Mouse (Mus musculus): ENCODE measurements around the gene Arvcf. TPM values are rescaled to one million over a fixed set of nuclear protein-coding genes. Genes with fewer than 3 reads are reported as not detected.
A peak's percentile ranks its signal among the peaks of the same experiment; 100 is the strongest.

Arvcf gene
- polyA plus RNA-seq, 1 experiment from 2014 or later = 116 TPM

DNA sequence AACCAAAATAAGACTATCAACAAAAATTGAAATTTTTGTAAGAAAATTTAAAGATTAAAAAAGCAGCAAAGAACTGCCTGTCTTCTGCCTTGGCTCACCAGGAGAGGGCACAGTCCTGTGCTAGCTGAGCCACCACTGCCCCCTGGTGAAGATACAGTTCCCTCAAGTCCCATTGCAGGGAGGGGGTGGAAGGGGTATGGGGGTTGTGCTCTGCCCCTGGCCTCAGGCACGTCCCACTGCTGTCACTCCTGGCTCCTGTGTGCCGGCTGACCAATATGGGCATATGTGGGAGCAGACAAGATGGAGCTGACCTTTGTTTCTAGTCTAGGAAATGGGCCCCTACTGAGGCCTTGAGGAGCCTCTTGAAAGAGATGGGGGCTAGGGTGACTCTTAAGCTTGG, 58.3 kb downstream of the Arvcf start:
- Histone ChIP-seq H3K4me3 (no peak overlapping the region), H3K4me1 (peaks cover 59% of the 10 kb centered on the region), H3K36me3 (replicated peaks) (peaks cover 97% of the 10 kb centered on the region), H3K27me3 (ENCODE audit: poor library complexity, severe bottlenecking) (no peaks in the 10 kb centered on the region), H3K27ac (no peak overlapping the region), H3K9me3 (no peaks in the 10 kb centered on the region)
- 29% methylated on average over 2 of the region's 2 CpGs for WGBS
- DNase-seq (ENCODE audit: extremely low spot score, low spot score) = no peak

DNA sequence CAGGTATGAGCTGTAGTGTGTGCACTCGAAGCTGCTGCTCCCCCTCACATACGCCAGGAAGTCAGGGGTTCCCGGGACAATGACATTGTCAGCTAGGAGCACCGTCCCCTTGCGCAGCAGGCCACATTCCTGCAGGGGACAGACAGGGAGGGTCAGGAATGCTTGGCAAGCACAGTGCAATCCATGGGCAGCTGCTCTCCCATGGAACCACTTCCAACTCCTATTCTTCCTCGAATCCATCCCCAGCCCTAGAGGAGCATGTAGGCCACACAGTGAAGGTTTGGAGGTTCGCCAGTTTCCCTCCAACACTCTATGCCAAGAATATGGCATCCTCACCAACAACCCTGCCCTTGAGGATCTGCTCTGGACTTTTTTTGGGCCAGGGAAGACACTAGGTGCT, 59.9 kb downstream of the Arvcf start:
- Histone ChIP-seq H3K4me1 (peaks cover 51% of the 10 kb centered on the region), H3K9me3 (no peaks in the 10 kb centered on the region), H3K4me3 (no peak overlapping the region), H3K27ac (peak overlapping the region; percentile 44; the same call in 1 of the 2 replicates), H3K27me3 (ENCODE audit: poor library complexity, severe bottlenecking) (no peaks in the 10 kb centered on the region), H3K36me3 (replicated peaks) (peaks cover 91% of the 10 kb centered on the region)
- DNase-seq (ENCODE audit: extremely low spot score, low spot score) = no peak
- 85% methylated on average over 7 of the region's 7 CpGs for WGBS

DNA sequence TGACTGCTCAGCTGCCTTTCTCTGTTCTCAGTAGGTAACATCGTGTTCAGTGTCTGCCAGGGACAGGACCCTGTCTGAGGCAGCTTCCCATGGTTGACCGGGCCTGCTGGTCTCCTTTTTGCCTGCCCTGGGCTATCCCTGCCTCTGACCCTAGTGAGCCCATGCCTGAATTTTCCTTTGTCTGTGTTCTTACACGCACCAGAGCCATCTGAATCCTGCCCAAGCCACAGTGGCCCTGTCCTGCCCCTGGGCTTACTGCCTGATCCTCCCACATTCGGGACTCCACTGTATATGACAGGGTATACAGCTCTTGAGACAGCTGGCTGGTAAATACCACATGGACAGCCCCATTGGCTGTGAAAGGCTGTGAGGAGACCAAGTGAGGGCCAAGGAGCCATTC, 61.8 kb downstream of the Arvcf start:
- Histone ChIP-seq H3K27ac (peak overlapping the region; percentile 37), H3K27me3 (ENCODE audit: poor library complexity, severe bottlenecking) (no peaks in the 10 kb centered on the region), H3K4me1 (peaks cover 51% of the 10 kb centered on the region), H3K4me3 (no peak overlapping the region), H3K9me3 (no peaks in the 10 kb centered on the region), H3K36me3 (replicated peaks) (peaks cover 83% of the 10 kb centered on the region)
- WGBS = 76% methylated on average over 4 of the region's 4 CpGs
- DNase-seq (ENCODE audit: extremely low spot score, low spot score) = no peak

DNA sequence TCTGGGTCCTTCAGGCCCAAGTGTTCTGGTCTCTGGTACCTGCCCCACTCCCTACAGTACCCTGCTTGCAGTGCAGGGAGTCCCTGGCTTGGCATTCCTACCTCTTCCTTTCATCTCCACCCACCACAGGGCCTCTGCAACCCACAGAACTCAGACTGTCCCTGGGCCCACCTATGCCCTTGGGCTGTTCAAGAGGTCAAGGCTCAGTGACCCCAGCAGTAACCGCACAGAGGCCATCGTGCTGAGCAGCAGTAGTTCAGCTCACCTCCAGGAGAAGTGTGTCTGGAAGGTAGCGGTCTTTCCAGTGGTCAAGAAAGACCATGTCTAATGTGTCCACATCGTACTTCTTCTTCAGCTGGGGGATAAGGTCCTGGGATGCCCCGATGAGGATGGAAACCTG, 62.4 kb downstream of the Arvcf start:
- Histone ChIP-seq H3K4me3 (no peak overlapping the region), H3K9me3 (no peaks in the 10 kb centered on the region), H3K27me3 (ENCODE audit: poor library complexity, severe bottlenecking) (no peaks in the 10 kb centered on the region), H3K4me1 (peaks cover 49% of the 10 kb centered on the region), H3K36me3 (replicated peaks) (peaks cover 83% of the 10 kb centered on the region), H3K27ac (peak overlapping the region; percentile 37; the same call in 1 of the 2 replicates)
- DNase-seq (ENCODE audit: extremely low spot score, low spot score) = no peak
- WGBS = 75% methylated on average over 5 of the region's 5 CpGs

DNA sequence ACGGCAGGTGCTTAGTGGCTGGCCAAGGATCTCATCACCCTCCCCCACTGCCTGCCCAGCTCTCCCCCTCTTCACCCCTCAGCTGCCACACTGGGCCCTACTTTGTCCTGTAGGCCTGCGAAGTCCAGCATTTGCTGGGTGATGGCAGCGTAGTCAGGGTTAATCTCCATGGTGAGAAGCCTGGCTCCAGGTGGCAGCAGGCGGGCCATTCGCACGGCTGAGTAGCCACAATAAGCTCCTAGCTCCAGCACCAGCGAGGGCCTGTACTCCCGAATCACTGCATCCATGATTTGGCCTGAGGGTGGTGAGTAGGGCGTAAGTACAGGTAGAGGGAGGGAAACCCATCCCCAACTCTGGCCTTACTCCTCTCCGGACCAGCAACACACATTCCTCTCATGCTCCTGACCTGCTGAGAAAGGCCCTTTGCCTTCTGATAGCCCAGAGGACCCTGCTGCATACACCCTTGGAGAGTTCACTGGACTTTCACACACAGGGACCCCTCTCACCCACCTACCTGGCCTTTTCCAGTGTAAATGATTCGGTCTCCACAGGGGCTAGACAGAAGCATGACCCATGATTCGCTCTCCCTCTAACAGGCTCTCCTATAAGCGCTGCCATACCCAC, 63.2 kb downstream of the Arvcf start:
- H3K36me3 ChIP-seq (replicated peaks) = peaks cover 82% of the 10 kb centered on the region

DNA sequence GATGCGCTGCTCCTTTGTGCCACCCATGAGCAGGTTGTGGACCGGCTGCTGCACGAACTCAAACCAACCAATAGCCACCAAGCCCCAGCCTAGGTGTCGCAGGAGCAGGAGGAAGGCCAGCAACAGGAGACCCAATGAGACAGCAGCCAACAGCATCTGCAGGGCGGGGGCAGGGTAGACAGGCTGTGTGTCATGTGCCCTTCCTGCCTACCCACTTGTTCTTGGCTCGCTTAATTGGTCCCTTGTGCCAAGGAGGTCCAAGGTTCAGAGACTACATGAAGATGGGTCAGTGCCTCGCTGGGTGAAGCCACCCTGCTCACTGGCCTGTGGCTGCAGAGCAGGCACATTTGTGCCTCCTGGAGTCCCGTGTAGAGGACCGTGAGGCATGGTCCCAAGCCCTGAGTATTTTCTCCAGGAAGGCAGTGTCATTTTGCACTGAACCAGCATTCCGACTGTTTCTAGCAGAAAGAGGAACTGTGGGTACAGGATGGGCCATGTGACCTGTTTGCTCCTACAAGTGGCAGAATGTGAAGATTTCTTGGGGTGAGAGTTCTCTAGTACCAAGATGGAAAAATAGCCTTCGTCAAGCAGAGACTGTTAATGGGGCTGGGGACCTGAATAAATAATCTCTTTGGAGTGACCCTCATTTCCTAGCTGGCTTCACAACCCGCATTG, 64.0 kb downstream of the Arvcf start:
- peak overlapping the region; percentile 37 for H3K27ac ChIP-seq
- peaks cover 40% of the 10 kb centered on the region for H3K4me1 ChIP-seq
- no peak overlapping the region for H3K4me3 ChIP-seq
- peaks cover 82% of the 10 kb centered on the region for H3K36me3 ChIP-seq (replicated peaks)
- 87% methylated on average over 12 of the region's 12 CpGs for WGBS
- no peaks in the 10 kb centered on the region for H3K9me3 ChIP-seq
- no peak for DNase-seq (ENCODE audit: extremely low spot score, low spot score)
- H3K27me3 ChIP-seq (ENCODE audit: poor library complexity, severe bottlenecking) = no peaks in the 10 kb centered on the region

More for the DNA sequence above, 63.2 kb downstream of the Arvcf start:
- H3K27ac ChIP-seq = peak overlapping the region; percentile 37
- H3K4me3 ChIP-seq = no peak overlapping the region
- DNase-seq (ENCODE audit: extremely low spot score, low spot score) = no peak
- H3K9me3 ChIP-seq = no peaks in the 10 kb centered on the region
- H3K4me1 ChIP-seq = peaks cover 42% of the 10 kb centered on the region
- WGBS = 66% methylated on average over 13 of the region's 13 CpGs
- H3K27me3 ChIP-seq (ENCODE audit: poor library complexity, severe bottlenecking) = no peaks in the 10 kb centered on the region

DNA sequence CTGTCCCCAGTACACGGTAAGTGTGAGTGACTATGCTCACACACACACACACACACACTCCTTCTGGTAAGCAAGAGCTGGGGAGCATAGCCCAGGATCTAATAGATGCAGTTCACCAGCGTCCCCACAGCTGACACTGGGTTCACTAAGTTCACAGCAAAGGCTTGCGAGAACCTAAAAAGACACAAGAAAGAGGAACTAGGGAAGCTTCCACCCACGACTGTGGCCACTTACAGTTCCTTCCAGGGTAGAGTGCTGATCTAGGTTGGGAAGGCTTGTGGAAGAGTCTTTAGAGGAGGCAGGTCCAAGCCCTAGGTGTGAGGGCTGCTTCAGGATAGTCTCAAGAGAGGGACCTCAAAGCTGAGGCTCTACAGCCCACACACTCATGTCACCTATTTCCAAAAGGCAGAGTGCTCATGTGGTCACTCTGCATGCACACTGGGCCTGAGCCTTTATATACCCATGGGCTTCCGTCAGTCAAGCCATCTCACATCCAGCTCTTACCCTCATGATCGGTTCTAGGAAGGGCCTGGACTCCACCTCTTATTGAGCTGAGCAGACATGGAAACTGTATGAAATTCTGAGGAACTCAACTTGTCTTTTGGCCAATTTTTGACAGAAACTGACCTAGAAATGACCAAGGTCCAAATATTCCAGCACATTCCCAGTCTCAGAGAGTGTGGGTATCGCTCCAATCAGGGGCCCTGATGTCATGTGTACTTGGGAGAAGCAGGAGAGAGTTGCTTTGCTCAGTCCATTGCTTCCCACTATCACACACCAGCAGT, 65.2 kb downstream of the Arvcf start:
- no peak overlapping the region for H3K27ac ChIP-seq
- no peak for DNase-seq (ENCODE audit: extremely low spot score, low spot score)
- no peaks in the 10 kb centered on the region for H3K9me3 ChIP-seq
- H3K4me1 ChIP-seq = peaks cover 33% of the 10 kb centered on the region
- WGBS = 89% methylated on average over 7 of the region's 7 CpGs
- peaks cover 77% of the 10 kb centered on the region for H3K36me3 ChIP-seq (replicated peaks)
- H3K4me3 ChIP-seq = no peak overlapping the region
- no peaks in the 10 kb centered on the region for H3K27me3 ChIP-seq (ENCODE audit: poor library complexity, severe bottlenecking)

DNA sequence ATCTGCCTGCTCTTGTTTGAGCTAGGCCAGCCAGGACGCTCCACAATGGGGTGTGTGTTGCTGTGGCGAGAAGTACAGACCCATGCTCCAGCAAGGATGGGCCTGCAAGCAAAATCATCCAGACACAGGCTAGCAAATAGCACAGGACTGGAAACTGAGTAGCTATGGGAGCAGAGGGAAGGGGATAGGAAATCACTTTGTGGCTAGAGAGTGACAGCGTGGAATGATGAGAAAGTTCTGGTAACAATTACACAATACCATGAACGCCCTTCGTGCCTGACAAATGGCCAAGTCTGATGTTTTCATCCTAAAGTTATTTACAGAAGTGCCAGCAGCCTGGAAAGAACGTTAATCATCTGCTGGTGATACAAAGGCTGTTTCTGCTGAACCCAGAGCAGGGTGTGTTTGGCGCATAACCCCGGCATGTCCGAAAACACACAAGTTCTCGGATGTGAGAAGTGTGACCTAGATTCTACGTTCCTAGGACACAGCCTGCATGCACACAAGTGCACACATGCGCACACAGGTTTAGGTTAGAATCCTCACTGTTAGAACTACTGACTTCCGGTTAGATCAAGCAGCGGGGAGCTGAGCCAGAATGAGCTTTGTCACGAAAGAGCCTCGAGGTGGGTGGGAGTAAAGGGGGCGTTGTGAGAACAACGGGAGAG, 68.2 kb downstream of the Arvcf start:
- H3K4me3 ChIP-seq = no peak overlapping the region
- peaks cover 14% of the 10 kb centered on the region for H3K4me1 ChIP-seq
- no peaks in the 10 kb centered on the region for H3K27me3 ChIP-seq (ENCODE audit: poor library complexity, severe bottlenecking)
- H3K27ac ChIP-seq = no peak overlapping the region
- H3K36me3 ChIP-seq (replicated peaks) = peaks cover 68% of the 10 kb centered on the region
- WGBS = 89% methylated on average over 18 of the region's 18 CpGs
- no peak for DNase-seq (ENCODE audit: extremely low spot score, low spot score)
- no peaks in the 10 kb centered on the region for H3K9me3 ChIP-seq

DNA sequence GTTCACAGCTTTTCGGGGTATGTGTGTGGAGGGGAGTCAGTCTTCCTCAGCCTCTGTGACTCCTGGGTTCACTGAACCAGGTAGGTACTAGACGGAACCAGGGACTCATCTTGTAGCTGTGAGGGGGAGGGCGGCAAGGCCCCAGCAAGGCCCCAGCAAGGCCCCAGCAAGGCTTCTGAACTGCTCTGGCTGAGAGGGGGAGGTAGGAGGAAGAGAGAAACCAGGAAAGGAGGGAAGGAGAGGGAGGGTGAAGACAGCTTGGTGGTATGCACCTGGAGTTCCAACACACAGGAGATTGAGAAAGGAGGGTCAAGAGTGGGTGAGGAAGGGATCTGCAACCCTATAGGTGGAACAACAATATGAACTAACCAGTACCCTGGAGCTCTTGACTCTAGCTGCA, 68.9 kb downstream of the Arvcf start:
- Histone ChIP-seq H3K4me1 (peaks cover 8% of the 10 kb centered on the region), H3K27me3 (ENCODE audit: poor library complexity, severe bottlenecking) (no peaks in the 10 kb centered on the region), H3K9me3 (no peaks in the 10 kb centered on the region), H3K27ac (no peak overlapping the region), H3K4me3 (no peak overlapping the region), H3K36me3 (replicated peaks) (peaks cover 67% of the 10 kb centered on the region)
- DNase-seq (ENCODE audit: extremely low spot score, low spot score) = no peak
- WGBS = 91% methylated on average over 3 of the region's 3 CpGs

DNA sequence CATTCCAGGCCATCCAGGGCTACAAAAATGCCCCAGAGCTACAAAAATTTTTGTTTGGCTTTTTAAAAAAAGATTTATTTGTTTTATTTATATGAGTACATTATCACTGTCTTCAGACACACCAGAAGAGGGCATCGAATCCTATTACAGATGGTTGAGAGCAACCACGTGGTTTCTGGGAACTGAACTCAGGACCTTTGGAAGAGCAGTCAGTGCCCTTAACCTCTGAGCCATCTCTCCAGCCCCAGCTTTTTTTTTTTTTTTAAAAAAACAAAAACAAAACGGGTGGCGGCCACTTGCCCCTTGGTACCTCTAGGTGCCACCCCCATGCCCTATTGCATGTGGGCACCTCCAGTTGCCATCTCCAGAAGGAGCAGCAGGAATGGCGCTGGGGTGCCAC, 69.5 kb downstream of the Arvcf start:
- Histone ChIP-seq H3K4me3 (no peak overlapping the region), H3K9me3 (no peaks in the 10 kb centered on the region), H3K36me3 (replicated peaks) (peaks cover 70% of the 10 kb centered on the region), H3K4me1 (peaks cover 6% of the 10 kb centered on the region; the same call in 1 of the 2 replicates), H3K27ac (no peak overlapping the region), H3K27me3 (ENCODE audit: poor library complexity, severe bottlenecking) (no peaks in the 10 kb centered on the region)
- no peak for DNase-seq (ENCODE audit: extremely low spot score, low spot score)
- 89% methylated on average over 5 of the region's 5 CpGs for WGBS

DNA sequence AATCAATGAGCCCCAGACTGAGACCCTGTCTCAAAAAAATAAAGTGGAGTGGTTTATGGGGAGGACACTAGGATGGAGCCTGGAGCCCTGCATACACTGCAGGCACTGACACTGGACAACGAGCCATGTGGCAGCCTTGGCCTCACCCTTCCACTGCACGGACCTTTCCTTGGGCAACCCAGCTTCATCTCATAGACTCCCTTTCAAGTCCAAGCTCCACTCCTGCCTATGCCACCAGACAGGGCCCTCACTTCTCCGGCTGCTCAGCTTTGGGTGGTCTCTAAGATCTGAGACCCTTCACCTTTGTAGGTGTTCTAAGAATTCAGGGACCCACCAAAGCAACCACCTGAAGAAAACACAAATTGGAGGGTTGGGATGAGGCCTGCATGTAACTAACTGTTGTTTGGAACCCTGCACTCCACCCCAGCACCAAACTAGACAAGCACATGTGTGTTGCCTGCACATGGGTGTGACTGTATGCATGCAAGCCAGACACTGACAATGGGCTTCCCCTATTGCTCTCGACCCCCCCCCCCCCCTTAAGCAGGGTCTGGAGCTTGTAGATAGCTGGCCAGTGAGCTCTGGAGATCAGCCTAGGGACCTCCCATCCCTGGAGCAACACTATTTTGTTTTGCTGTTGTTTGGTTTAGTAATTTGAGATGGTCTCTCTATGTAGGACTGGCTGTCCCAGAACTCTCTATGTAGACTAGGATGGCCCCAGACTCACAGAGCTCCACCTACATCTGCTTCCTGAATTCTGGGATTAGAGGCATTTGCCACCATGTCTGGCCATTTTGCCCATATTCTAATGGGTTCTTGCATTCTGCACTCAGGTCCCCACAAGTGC, 71.0 kb downstream of the Arvcf start:
- WGBS = 89% methylated on average over 4 of the region's 4 CpGs

DNA sequence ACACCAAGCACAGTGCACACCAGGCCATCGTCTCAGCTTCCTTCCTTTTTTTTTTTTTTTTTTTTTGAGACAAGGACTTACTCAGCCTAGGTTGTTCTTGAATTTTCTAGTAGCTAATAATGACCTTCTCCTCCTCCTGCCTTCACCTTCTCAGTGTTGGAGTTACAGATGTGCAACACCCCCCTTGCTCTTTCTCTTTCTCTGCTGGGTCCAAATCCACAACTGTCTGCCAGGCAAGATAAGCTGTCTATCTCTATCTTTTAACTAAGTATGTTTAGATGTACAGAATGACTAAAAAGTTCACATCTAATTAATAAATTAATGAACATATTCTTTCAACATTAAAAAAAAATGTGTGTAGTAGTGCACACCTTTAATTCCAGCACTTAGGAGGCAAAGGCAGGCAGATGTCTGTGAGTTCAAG, 71.6 kb downstream of the Arvcf start:
- Histone ChIP-seq H3K4me3 (no peak overlapping the region), H3K9me3 (no peaks in the 10 kb centered on the region), H3K27me3 (ENCODE audit: poor library complexity, severe bottlenecking) (no peaks in the 10 kb centered on the region), H3K4me1 (peaks cover 19% of the 10 kb centered on the region), H3K27ac (no peak overlapping the region), H3K36me3 (replicated peaks) (peaks cover 74% of the 10 kb centered on the region)
- 86% methylated on average over 1 of the region's 1 CpGs for WGBS
- DNase-seq (ENCODE audit: extremely low spot score, low spot score) = no peak

More for the DNA sequence above, 71.0 kb downstream of the Arvcf start:
- H3K4me3 ChIP-seq = no peak overlapping the region
- DNase-seq (ENCODE audit: extremely low spot score, low spot score) = no peak
- peaks cover 76% of the 10 kb centered on the region for H3K36me3 ChIP-seq (replicated peaks)
- no peaks in the 10 kb centered on the region for H3K9me3 ChIP-seq
- peaks cover 12% of the 10 kb centered on the region for H3K4me1 ChIP-seq
- H3K27ac ChIP-seq = no peak overlapping the region
- no peaks in the 10 kb centered on the region for H3K27me3 ChIP-seq (ENCODE audit: poor library complexity, severe bottlenecking)

Data from forebrain, embryonic 10.5 days (tissue).